Mouse (Mus musculus): Measurements from ENCODE around the gene Prpf4. TPM values are rescaled to one million over a fixed set of nuclear protein-coding genes. Genes with fewer than 3 reads are reported as not detected.

Prpf4 gene
- 21.0 and 21.3 TPM in 2 replicates for polyA plus RNA-seq (2012; rRNA removed)

DNA sequence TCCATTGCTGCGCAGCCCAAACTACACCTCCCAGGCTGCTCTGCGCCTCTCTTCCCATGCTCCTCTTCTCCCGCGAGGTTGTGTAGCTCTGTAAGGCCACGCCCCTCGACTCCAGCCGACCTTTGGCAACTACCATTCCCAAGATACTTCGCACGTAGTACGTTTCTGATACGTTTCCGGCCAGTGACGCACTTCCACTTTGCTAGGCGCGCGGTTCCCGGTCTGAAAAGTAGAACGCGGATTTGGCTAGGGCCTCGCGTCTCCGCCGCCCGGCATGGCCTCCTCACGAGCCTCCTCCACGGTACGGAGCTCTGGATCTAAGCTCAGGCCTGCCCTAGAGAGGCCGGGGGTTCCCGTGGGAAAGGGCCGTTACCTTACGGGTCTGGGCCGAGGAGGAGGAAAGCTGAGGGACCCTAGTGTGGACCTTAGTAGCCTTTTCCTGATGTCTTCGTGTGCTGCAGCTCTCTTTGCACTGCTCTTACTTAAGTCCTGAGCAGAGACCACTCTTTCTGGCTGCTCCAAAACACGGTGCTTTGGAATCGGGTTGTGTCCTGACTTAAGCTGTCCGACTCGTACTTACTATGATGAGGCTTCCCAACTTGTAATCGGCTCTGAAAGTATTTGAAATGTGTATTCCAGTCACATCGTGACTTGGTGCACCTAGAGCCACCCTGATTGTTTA is at the start of gene Prpf4, which contains the start of gene Cdc26:
Gene Prpf4 (plus strand): TSS at position 197 of the 682 bp plus-strand sequence.
Gene Cdc26 (minus strand): TSS at position 42 of the 682 bp plus-strand sequence.

GRCm38 (mm10) chr4:62360088-62360804 is 48.4 kb upstream of the Prpf4 start, which contains the start of the genes Fkbp15 and Slc31a1:
Gene Fkbp15, minus strand, starts transcription at chr4:62360548.
Gene Slc31a1, plus strand, starts transcription at chr4:62360727.

GRCm38 (mm10) chr4:62435081-62435480 is 26.5 kb downstream of the Prpf4 start, which contains the start of gene Rnf183:
Gene Rnf183, minus strand, starts transcription at chr4:62435252.

DNA sequence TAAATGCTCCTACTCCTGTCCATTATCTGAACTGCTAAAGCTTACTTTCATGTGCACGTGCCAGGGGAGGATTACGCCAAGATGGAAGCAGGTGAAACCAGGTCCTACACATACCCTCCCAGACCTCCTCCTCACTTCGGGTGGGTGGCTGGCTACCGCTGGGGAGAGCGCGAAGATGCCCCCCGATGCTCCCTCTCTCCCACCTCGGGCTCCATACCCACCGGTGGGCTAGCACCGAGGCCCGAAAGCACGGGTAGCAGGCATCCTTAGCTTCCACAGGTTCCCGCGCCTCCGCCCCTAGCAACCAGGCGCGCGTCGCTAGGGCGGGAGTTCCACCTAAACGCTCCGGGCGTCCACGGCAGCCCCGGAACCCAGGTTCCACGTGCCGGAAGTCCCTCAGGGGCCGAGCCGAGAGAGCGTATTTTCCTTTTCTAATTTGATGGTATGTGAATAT is 62.0 kb downstream of the Prpf4 start, which contains the start of gene Wdr31:
Gene Wdr31 (minus strand): TSS at position 299 of the 454 bp plus-strand sequence.

Other genes starting within 250 kb of the Prpf4 start
- gene Zfp37, start 177.8 kb upstream of the Prpf4 start, polyA plus RNA-seq (2012; rRNA removed) = 15.2 and 15.3 TPM in 2 replicates
- 16.0 and 16.7 TPM in 2 replicates for gene Slc31a2, start 146.2 kb upstream of the Prpf4 start, polyA plus RNA-seq (2012; rRNA removed)
- 20.4 and 21.0 TPM in 2 replicates for gene Fkbp15, start 48.2 kb upstream of the Prpf4 start, polyA plus RNA-seq (2012; rRNA removed)
- 28.4 and 32.3 TPM in 2 replicates for gene Slc31a1, start 48.1 kb upstream of the Prpf4 start, polyA plus RNA-seq (2012; rRNA removed)
- gene Cdc26, start 155 bp upstream of the Prpf4 start, polyA plus RNA-seq (2012; rRNA removed) = 81.5 and 86.7 TPM in 2 replicates
- gene Rnf183, start 26.5 kb downstream of the Prpf4 start, polyA plus RNA-seq (2012; rRNA removed) = 0.71 and 0.98 TPM in 2 replicates
- gene Wdr31, start 62.1 kb downstream of the Prpf4 start, polyA plus RNA-seq (2012; rRNA removed) = 11.2 and 11.9 TPM in 2 replicates
- 0.89 and 0.91 TPM in 2 replicates for gene Bspry, start 71.3 kb downstream of the Prpf4 start, polyA plus RNA-seq (2012; rRNA removed)
- gene Hdhd3, start 94.7 kb downstream of the Prpf4 start, polyA plus RNA-seq (2012; rRNA removed) = 5.5 and 5.7 TPM in 2 replicates
- gene Alad, start 111.1 kb downstream of the Prpf4 start, polyA plus RNA-seq (2012; rRNA removed) = 39.6 and 50.1 TPM in 2 replicates
- gene Pole3, start 116.3 kb downstream of the Prpf4 start, polyA plus RNA-seq (2012; rRNA removed) = 42.2 and 44.0 TPM in 2 replicates
- 0.66 and 0.76 TPM in 2 replicates for gene 4933430I17Rik, start 116.6 kb downstream of the Prpf4 start, polyA plus RNA-seq (2012; rRNA removed)
- gene Rgs3, start 151.1 kb downstream of the Prpf4 start, polyA plus RNA-seq (2012; rRNA removed) = 51.0 and 58.9 TPM in 2 replicates

Measured in central nervous system, embryonic 18 days (tissue).